Mouse (Mus musculus) right cerebral cortex, adult 18-20 months (tissue): ENCODE results near the gene Trim10.
"Not testable (repeated sequence)": the region's sequence is repeated elsewhere in the genome, so short reads cannot be mapped to it uniquely, and the experiment has no call there.

Experiments used
- DNase-seq: peaks from one replicate; pipeline ENCODE4 v3.0.0; 2022; ENCODE audit warnings: mixed read lengths

The Trim10 gene

DNA sequence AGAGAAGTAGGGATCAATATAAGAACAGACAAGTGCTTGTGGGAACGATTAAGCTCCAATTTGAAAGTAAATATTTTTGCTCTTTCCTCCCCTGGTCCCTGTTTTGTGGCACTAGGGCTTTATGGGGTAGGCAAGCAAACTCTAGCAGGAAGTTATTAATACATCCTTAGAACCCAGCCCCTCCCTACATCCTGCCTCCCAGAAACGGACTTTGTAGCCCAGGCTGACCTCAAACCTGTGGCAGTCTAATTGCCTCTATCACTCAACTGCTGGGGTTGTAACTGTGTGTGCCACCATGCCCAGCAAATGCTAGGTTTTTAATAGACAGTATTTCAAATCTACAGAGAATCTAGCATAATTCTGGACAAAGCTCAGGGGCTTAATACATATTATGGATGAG is 7.7 kb upstream of the Trim10 start:
- DNase-seq, result no peak

DNA sequence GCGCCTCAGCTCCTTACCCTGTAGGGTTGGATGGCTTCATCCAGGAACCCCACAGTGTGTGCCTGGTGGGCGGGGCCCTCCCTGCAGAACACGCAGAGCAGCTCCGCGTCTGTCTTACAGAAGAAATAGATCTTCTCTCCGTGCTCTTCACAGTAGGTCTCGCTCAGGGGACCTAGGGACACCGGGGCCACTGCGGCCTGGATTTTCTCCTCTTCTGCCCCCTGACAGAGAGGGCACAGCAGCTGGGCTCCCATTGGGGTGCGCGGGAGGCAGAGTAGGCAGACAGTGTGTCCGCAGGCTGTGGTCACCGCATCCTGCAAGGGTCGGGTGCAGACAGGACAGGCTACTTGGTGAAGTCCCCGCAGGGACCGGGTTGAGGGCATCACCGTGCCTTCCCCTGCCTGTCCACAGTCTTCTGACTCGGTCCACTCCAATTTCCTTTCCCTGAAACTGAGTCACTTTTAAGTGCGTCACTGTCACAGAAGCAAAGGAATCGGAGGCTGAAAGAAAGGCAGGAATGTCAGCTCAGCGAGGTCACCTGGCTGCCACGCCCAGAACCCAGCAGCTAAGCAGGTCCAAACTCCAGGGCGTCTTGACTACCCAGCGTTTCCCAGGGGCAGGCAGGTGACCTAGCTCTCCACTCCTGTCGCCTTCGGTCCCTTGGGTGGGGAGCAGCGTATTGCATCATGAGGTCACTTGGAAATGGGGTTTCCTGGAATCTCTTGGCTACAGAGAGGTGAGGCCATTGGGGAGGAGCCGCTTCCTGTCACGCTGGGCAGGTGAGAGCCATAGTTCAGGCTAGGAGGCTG is 2.5 kb upstream of the Trim10 start, which contains the start of gene Trim15:
TSS of gene Trim15 (minus strand) at position 492 of the 809 bp plus-strand sequence.
- DNase-seq, result no peak

DNA sequence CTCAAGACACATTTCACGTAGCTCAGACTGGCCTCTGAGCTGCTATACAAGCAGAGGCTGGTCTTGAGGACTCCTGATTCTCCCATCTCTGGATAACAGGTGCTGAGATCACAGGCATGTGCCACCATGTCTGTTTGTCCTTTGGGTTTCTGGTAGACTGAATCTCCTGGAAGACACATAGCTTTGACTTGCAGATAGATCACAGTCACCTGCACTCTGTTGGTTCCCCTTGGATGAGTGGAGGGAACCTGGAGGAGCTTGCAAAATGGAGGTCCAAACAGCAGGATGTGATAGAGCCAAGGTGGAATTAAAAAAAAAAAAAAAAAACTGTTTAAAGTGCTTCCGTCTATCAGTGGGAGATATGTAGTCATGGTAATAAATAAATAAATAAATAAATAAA is 538 bp upstream of the Trim10 start:
- DNase-seq, result no peak

DNA sequence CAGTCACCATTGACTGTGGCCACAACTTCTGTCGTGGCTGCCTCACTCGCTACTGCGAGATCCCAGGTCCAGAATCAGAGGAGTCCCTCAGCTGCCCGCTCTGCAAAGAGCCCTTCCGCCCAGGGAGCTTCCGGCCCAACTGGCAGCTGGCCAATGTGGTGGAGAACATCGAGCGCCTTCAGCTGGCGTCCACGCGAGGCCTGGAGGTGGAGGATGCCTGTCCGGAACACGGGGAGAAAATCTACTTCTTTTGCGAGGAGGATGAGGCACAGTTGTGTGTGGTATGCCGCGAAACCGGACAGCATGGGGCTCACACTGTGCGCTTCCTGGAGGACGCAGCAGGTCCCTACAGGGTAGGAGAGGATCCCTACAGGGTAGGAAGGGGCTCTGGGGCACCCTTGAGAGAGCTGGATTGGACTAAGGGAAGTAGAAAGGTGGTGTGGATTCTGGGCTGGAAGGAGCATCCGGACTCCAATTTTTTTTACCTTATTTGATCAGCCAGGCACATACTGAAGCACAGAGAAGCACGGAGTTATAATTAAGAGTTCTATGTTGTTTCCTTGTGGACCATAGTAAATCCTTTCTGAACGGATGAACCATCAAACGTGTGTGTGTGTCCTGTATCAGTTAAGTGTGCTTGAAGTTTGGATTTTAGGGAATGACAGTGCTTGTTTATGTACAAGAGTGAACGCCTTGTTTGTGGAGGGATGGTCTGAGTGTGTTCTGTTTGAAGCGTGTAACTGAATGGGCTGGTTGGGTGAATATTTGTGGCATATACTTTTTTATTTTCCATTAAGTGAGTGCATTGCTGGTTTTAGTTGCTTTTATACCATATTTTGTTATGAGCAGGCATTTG is 809 bp downstream of the Trim10 start:
- DNase-seq, result no peak

DNA sequence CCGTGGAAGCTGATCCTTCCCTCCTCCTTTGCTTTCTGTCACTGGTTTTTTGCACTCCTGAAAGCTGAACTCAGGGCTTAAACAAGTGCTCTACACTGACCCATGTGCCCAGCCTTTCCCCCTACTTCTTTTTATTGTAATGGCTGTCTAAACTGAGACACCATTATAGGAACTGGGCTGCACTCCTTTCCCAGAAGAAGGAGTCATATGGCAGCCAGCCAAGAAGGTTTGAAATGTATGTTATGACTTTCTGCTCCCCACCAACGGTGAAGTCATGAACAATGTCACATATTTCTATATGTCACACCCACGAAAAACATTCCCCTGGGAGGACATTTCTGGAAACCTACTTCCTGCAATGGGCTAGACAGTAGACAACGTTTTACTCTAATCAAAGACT is 5.3 kb downstream of the Trim10 start:
- DNase-seq, result no peak

DNA sequence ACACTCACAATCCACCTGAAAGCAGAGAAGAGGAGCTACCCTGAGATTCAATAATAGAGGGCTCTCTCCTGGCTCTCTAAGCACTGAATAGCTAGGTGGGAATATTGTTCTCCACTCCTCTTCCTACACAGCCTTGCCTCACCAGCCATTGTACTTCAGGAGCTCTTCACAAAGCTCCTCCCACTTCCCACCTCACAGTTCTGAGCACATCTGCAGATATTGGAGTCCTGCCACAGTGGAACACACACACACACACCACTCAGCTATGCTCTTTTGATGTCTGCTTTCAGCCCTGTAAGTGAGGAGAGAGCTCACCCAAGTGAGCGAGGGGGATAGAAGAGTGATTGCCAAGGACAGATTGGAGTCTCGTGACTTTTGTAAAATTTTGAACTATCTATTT is 14.0 kb downstream of the Trim10 start:
- DNase-seq, result no peak

DNA sequence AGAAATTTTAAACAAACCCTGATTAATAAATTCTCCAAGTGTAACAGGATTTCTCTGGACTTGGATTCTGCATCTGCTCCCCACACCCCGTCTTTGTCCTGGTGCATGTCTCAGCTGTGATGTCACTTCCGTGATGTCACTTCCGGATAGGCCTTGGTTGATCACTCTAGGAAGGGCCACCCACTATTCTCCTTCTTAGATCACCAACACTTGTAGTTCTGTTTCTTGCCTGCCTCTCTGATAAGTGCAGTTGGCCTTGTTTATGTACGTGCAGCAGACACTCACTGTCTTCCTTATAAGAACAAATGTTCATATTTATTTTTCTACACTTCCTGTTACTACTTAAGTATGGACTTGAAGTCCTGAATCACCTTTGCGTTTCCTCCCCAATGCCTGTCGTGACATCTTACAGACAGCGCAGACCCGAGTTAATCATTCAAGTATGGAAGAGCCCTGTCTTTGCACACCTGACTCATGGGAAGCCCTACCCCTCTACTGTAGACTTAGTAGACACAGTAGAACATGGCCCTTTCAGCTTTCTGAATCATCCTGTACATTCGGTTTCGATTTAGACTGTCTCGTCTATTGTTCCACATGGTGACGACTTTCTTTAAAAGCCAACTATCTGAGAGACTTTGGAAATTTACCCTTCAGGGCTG is 15.9 kb downstream of the Trim10 start:
- no peak for DNase-seq

DNA sequence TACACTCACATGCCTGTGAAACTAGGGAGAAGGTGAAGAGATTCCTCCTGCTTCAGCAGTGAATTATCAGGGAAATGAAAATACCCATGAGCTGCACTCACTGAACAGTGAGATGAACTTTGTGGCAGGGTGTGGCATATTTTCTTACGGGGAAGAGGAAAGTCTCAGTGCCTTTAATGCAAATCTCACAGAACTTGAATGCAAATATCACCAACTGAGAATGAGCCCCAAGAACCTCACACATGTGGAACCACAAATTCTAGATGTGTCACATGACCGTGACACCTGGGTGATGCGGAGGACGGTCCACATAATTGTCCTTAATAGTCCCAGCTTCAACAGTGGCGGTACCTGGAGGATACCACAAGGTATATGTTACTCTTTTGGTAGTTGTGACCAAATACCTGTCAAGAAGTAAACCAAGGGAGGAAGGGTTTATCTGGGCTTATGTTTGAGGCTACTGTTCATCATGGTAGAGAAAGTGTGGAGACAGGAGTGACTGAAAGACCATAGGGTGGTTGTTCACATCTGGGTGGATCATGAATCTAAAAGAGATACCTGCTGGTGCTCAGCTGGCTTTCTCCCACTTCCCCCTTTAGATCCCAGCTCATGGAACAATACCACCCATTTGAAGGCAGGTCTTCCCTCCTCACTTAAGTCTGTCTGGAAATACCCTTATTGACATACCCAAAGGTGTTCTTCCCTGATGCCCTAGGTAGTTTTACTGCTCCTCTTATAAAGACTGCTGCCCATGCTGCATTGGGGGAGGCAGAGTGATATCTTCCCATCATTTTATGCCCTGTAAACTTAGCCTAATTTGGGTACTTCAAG is 20.9 kb downstream of the Trim10 start, which contains the start of gene Trim40:
TSS of gene Trim40 (minus strand) at position 51 of the 831 bp plus-strand sequence.
- DNase-seq, result no peak

DNA sequence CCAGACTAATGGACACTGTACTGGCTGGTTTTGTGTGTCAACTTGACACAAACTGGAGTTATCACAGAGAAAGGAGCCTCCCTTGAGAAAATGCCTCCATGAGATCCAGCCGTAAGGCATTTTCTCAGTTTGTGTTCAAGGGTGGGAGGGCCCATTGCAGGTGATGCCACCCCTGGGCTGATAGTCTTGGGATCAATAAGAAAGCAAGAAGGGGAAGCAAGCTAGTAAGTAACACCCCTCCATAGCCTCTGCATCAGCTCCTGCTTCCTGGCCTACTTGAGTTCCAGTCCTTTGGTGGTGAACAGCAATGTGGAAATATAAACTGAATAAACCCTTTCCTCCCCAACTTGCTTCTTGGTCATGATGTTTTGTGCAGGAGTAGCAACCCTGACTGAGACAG is 22.1 kb downstream of the Trim10 start:
- DNase-seq, result not testable (repeated sequence)

DNA sequence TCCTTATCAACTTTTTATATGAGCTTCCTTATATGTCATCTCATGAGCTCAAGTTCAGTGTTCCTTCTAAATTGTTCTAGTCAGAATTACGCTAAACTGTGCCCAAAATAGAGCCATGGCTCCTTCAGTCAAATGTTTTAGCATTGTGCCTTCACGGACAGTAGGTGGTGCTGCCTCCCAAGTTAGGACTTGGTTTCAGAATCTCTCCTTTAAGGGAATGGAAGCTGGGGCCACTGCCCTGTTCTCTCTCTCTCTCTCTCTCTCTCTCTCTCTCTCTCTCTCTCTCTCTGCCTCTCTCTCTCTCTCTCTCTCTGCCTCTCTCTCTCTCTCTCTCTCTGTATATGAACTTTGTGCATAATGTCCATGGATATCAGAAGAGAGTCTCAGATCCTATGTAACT is 23.0 kb downstream of the Trim10 start:
- DNase-seq, result peak; percentile 36

DNA sequence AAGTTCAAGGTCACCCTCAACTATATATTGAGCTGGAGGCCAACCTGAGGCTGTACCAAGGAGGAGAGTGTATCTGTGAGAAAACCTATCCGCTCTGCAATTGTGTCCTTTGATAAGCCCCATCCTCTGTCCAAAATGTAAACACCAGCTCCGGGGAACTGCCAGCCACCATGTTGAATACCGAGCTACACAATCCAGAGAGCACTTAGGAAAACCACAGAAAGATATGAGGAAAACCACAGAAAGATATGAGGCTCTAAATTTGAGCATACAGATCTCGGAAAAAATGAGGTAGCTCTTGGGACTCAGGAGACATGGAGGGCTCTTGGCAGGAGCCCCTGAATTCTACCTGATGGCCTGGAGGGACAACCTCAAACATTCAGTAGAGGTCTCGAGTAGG is 24.0 kb downstream of the Trim10 start:
- no peak for DNase-seq

DNA sequence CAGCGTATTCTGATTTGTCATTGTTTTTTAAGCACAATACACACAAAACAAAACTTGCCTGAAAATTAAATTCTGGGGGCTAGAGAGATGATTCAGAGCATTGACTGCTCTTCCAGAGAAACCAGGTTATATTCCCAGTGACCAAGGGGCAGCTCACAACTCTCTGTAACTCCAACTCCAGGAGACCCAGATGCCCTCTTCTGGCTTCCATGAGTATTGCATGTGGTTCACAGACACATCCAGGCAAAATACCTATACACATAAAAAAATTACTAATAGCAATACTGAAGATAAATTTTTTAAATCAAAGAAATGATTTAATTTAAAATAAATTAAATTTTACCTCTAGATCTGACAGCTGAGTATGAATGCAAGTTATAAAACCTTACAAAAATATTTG is 27.2 kb downstream of the Trim10 start:
- DNase-seq, result peak; percentile 30

DNA sequence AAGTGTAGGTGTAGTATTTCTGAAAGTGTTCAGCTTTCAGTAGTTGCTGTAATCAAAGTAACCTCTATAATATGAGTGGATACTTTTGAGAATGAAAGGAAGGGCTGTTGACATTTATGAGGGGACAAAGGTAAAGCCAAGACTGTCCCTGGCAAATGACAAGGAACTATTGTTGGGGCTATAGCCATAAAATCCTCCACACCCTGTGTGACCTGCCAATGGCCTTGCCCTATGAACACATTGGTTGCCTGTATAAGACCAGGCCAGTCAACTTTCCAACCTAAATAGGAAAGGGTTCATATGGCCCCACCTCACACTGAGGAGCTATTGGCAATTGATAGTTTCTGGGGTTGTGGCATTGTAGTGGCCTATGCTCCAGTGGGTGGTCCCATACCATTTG is 27.7 kb downstream of the Trim10 start:
- no peak for DNase-seq

DNA sequence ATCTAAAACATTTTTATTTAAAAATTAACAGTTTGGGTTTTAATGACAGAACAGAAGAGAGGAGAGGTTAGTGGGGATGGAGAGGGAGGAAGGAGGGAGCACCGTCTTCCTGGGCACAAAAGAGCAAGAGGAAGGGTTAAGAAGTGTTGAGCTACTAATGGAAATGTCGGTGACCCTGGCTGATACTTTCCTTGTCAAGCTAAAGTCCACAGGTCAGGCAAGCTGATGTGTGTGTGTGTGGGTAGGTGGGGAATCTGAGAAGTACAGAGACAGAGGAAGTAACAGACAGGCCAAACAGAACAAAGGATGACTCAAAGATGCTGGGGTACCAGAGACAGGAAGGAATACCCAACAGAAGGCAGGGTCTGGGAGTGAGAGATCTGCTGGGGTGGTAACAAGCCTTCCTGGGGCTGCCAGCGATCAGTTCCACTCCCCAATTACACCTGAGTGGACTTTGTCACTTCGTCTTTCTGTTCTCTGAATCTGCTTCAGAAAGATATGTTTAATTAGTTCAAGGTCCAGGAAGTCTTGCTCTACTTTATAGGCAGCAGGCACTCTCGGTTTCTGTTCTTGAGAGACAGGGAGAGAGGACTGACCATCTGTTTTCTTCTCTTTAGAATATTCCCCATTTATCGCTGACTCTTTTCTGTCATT is 28.3 kb downstream of the Trim10 start, which contains the start of gene Trim31:
TSS of gene Trim31 (plus strand) at position 567 of the 654 bp plus-strand sequence.
- DNase-seq, result no peak

DNA sequence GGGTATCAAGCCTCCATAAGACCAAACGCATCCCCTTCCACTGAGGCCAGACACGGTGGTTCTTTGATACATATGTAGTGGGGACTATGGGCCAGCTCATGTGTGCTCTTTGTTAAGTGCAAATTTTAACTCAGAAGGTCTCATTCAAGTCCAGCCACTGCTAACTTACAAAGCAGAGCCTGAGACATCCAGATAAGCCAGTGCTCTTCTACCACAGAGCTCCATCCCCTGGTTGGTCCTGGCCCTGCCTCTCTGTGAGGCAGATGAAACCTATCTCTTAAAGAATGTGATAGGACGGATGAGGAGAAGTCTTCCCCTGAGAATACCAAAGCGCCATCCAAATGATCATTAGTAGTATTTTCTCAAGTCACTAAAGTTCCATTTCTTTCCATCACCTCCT is 30.0 kb downstream of the Trim10 start:
- DNase-seq, result no peak

DNA sequence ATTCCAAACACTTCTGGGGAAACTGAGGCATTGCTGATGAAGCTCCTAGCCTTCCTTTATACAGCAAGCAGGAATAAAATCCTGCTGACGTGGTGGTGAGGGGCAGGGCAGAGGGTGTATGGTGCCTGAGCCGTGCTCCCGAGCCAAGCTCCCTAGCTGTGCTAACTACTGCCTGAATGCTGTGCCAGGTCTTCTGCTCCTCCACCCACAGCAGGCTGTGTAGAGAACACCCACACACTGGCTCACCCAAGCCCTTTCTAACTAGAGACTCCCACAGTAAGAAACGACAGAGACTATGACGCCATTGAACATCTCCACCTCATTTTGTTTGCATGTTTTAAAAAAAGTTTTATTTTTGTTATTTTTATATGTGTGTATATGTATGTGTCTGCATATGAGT is 30.6 kb downstream of the Trim10 start:
- DNase-seq, result peak; percentile 71

DNA sequence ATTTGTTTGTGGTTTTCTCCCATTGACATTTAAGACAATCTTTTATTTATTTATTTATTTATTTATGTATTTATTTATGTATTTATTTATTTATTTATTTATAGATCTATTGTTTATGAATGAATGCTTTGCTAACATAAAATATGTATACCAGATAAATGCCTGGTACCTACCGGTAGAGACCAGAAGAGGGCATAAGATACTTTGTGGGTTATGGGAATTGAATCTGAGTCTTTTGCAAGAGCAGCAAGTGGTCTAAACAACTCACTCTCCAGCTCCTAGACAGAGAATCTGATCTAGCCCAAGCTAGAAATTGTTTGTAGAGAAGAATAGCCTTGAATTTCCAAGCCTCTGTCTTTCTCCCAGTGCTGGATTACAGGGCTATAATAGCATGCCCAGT is 31.3 kb downstream of the Trim10 start:
- no peak for DNase-seq

DNA sequence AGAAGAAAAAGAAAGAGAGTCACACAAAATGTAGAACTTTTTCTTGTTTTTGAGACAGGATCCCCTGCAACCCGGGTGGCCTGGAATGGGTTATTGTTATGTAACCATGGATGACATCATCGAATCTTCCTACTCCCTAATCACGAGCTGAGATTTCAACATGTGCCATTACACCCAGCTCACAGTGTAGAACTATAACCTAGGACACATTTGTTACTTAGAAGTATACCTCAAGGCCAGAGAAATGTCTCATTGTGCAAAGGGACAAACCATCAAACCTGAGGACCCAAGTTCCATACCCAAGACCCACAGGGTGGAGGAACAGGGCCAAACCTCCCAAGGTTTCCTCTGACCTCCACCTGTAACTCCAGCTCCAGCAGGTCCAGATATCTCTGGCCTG is 34.3 kb downstream of the Trim10 start:
- no peak for DNase-seq

DNA sequence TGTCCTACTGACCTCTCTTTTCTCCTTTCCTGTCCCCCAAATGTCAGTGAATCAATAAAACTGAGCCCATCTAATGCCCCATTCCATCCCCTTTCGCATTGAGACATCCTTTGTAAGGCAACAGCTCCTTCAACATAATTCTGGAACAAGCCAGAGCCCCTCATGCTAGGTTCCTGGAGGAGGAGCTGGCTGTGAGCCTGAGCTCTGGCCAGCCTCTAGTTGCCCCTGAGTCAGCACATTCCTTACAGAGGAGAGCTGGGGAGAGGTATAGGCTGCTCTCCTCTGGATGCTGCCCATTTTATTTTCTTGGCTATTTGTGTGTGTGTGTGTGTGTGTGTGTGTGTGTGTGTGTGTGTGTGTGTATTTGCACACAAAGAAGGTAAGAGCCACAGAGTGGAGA is 38.9 kb downstream of the Trim10 start:
- no peak for DNase-seq

DNA sequence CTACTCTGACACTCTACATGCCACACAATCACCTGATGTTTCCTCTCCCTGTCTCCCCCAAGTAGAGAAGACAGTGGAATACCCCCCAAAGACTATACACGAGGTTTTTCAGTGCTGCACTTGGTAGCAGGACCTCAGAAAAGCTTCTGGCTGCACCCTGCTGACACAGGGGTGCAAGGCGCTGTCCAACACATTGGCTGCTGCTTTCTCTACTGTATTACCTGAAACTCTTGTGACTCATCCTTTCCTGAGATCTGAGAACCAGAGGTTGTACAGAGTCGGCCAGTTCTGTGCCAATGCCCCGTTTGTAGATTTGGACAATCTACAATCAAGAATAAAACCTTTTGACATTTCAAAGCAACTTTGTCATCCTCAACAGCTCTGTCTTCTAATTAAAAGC is 40.4 kb downstream of the Trim10 start:
- DNase-seq, result no peak

DNA sequence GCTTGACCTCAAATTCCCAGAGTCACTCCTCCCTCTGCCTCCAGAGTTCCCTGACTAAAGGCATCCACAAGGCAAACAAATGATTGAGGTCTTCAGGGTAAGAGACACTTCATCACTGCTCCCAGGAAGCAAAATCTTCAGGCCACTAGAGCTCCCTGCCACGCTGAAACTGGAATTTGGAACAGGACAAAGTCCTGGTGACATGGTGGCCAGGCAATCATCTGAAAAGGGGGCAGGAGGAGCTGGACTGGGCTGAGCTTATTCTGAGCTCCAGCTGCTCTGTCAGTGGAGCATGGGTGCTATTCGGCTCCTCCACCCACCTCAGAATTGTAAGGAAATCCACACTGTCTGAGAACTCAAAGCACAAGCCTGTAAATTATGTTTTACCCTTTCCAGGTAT is 42.7 kb downstream of the Trim10 start:
- no peak for DNase-seq

DNA sequence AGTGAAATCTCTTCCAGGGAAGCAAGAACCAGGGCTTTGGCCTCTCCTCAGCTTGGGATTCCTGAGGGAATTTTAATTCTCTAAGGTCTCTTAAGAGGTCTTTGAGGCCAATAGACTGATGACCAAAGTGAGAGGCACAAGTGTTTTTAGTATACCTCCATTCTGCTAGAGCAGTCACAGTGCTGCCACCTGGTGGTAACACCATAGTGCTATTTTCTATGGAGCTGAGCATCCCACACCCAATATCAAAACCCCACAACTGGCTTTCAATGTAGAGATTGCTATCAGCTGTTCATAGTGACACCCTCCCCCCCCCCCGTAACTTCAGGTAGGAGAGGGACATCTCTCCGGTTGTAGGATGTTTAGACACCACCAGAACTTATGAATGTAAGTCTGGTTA is 44.7 kb downstream of the Trim10 start:
- peak; percentile 79 for DNase-seq
